Mouse (Mus musculus): ENCODE measurements around the gene Kcnd3.
A peak's percentile ranks its signal among the peaks of the same experiment; 100 is the strongest.

Gene Kcnd3

DNA sequence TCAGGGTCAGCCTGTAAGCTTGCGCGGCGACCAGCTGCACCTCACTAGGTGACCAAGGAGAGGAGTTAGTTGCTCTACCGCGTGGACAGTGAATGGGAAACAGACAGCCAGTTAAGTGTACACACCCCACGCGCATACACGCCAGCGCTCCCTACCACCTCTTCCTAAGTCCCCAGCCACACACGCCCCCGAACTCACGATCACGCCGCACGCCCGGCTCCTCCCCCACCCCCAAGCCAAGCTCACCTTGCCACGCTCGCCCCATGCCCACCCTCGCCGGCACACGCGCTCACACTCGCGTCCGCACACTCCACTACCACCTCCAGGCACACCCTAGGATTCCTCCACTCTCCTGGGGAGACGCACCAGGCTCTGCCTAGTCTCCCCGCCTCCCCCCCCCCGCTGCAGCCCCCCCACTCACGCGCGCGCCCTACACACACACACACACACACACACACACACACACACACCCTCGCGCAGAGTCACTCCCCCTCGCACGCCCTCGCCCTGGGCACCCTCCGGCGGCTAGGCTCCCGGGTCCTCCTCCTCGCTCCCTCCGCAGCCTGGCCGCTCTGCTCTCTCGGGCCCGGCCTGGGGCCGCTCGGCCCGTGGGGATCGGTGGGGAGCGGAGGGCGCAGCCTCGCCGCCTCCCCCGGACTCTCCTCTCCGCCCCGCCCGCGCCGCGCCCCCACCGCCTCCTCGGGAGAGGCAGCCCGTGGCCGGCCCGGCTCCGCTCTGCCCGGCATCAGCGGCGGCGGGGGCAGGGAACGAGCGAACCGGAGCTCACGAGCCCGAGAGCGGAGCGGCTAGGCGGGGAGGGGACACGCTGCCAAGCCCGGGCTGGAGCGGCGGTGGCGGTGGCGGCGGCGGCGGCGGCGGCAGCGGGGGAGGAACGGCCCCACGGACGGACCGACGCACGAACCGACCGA lies at the start of gene Kcnd3:
Gene Kcnd3, plus strand, starts transcription at position 704 of the 929 bp plus-strand sequence.
- DNase-seq (ENCODE audit: low read depth, low spot score) = no peak

DNA sequence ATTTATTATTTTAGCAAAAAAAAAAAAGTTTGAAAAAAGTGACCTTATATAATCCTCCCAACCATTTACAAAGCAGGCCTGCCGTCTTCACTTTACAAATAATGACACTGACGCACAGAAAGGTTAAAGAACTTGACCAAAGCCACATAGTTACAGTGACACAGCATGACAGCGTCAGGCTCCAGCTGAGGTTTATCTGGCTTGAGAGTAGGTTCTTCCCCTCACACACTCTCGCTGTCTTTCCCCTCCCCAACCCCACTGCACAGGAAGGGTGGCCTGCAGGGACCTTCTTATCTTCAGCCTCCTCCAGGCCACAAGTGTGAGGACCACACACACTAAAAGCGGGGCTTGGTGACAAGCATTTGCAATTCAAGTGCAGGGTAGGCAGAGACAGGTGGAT lies 49.5 kb upstream of the Kcnd3 start:
- DNase-seq (ENCODE audit: low read depth, low spot score) = no peak

DNA sequence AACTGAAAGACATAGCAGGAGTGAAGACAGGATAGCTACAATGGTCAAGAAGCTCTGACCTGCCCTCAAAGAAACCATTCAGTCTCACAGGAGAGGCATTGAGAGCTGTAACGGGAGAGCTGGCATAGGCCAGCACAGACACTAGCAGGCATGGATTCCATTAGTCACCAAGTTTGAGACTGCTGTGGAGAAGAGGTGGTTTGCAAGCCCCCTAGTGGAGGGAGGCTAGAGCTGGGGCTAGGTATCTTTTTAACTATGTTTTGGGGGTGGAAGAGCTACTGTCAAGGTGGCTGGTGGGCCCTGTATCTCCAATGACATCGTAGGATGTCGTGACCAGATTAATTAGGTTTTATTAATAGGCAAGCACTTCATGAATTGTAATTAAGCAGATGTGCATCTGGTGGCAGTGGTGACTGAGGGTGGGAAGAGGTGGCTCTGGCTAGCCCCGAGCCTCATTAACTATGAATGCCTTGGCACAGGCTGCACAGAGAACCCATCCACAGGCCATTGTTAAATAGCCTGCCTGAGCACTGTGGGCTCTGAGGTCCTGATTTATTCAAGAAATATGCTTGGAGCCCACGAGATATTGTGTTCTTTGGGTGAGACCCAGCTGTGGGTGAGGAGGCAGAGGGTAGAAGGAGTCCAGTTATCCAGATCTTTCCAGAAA lies 48.6 kb upstream of the Kcnd3 start:
- no peak for DNase-seq (ENCODE audit: low read depth, low spot score)

DNA sequence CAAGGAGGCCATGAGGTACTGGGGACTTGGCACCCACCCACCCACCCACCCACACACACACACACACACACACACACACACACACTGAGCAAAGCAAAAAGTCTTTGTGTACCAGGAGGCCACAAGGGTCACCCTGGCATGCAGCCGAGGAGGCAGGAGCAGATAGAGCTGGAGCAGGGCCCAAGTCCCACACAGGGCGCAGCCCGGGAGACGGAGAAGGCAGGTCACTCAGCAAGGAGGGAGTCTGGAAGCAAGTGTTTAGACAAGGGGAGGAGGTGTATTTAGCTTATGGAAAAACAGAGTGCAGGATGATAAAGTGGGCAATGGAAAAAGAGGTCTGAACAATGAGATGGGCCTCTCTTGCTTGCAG lies 48.1 kb upstream of the Kcnd3 start:
- DNase-seq (ENCODE audit: low read depth, low spot score) = no peak

DNA sequence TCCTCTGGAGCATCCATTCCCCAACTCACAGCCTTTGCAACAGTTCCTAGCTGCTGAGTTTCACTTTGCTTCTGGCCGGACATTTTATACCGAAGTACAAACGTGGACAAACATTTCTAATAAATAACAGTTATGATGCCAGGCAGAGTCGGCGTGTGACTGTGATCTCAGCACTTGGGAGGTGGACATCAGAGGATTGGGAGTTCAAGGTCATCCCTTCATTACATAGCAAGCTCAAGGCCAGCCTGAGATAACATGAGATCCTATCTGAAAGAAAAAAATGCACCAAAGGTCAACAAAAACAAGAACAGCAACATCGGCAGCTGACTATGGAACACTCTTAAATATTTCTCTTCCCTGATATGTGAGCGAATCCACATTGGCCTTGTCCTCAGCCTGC lies 46.6 kb upstream of the Kcnd3 start:
- DNase-seq (ENCODE audit: low read depth, low spot score) = no peak

DNA sequence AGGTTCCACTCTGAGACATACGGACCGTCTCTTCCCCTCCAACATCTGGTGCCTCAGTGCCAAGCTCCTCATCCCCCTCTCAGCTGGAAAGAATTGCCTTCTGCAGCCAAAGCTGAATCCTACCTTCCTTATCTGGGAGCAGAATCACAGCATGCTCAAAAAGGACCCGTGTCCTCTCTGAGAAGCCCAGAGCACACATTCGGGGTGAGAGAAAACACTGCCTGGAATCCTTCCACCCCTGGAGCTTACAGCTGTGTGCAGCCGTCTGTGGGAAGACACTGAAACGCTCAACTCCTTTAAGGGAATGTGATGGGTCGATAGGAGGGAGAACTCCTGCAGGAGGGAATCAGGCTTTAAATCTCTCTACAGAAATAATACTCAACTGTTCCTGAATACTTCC lies 46.1 kb upstream of the Kcnd3 start:
- DNase-seq (ENCODE audit: low read depth, low spot score) = no peak

DNA sequence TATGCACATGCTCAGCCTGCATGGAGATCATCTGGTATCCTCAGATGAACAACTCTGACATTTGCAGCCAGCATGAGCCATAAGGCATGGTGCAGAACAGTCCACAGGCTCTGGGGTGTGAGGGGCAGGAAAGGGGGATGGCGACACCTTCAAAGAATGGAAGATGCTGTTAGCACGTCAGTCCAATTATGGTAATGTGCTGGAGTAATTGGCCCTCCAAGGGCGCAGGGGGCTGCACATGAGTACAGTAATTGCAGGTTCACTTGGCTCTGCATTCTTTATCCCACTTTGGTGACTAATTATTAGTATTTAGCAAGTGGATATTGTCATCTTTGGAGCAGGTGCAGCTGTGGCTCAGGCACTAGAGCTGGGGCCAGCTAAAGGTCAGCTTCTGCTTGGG lies 43.9 kb upstream of the Kcnd3 start:
- DNase-seq (ENCODE audit: low read depth, low spot score) = no peak

DNA sequence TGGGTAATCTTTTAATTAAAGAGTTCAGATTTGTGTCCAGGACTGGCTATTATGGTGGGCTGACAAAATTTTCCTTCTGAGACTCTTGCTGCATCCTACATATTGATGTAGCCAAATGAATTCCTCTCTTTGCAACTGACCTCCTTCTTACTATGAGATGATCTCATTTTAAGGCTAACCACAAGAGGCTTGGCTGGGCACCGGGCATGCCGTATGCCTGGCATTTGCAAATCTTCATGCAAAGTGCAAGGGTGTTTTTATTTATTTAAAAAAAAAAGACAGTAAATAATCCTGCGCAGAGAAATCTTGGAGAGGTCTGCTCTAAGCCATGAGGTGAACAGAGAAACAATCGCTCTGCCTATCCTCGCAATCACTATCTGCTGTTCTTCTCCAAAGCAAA lies 41.3 kb upstream of the Kcnd3 start:
- no peak for DNase-seq (ENCODE audit: low read depth, low spot score)

DNA sequence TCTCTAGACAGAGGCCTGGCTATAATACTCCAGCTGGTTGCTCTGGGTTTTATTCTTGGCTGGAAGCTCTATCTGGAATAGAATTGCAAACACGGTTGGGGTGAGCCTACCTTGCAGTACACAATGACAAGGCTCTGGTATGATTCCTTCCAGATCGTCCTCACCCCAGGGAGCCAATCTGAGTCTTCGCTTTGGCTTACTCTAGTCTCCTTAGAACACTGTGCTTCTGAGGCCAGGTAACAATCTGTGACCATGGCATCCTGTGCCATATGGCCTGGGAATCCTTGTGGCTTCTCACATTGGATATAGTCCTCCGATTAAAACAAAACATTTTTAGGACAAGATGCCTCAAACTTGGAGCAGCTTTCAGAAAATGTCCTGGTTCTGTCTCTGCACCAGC lies 40.4 kb upstream of the Kcnd3 start:
- DNase-seq (ENCODE audit: low read depth, low spot score) = no peak

DNA sequence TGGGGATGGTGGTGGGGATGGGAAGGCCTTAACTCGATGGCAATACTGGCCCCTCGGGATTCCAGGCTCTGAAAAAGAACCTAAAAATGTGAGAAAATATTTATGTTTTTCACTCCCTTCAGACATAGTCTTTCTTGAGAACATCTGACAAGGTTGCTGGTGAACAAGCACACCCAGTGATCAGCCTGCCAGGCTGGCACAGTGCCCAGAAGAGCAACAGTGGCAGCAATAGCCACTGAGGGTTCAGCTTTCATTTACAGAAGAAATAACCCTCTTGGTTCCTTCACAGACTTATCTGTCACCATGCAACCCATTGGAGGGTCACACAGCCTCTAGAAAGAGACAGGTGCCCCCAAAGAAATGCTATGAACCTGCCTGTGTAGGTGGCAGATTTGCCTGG lies 39.9 kb upstream of the Kcnd3 start:
- DNase-seq (ENCODE audit: low read depth, low spot score) = no peak

DNA sequence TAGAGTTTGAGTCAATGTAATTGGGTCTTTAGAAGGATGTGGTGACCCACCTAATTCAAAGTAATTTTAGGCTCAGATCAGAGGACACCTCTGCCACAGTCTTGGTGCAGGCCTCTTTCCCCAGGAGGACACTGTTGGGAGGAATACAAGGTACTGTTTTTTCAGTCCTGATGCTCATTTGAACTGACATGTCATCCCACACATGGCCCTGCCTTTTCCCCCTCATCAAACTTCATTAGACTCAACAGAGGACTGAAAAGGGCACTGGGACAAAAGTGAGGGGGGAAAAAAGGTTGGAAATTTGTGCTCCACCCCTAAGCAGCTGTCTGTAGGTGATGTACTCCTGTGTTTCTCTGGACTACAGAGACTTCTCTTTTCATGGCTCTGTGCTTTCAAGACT lies 39.4 kb upstream of the Kcnd3 start:
- peak; percentile 20 for DNase-seq (ENCODE audit: low read depth, low spot score)

DNA sequence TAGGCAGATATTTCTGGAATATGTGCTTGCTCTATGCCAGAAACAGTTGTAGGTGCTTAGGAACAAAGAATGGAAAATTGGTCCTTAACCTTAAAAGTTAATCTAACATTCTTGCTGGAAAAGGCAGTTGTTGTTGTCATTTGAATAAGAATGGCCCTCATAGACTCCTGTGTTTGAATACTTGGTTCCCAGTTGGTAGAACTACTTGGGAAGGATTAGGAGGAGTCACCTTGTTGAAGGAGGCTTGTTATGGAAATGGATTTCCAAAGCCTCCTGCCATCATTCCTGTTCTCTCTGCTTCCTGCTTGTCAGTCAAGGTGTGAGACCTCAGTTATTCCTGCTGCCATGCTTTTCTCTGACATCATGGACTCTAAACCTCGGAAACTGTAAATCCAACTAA lies 33.7 kb upstream of the Kcnd3 start:
- DNase-seq (ENCODE audit: low read depth, low spot score) = no peak

DNA sequence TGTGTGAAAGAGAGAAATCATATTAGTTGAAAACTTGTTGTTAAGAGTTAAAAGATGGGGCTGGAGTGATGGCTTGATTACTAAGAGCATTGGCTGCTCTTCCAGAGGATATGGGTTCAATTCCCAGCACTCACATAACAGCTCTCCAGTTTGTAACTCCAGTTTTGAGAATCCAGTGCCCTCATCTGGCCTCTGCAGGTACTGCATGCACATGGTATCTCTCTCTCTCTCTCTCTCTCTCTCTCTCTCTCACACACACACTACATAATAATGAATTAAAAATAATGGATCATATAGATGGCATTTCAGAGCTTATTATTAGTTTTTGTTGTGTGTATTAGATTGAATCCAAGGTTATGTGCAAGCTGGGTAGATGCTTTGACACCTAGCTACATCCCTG lies 29.7 kb upstream of the Kcnd3 start:
- DNase-seq (ENCODE audit: low read depth, low spot score) = no peak

DNA sequence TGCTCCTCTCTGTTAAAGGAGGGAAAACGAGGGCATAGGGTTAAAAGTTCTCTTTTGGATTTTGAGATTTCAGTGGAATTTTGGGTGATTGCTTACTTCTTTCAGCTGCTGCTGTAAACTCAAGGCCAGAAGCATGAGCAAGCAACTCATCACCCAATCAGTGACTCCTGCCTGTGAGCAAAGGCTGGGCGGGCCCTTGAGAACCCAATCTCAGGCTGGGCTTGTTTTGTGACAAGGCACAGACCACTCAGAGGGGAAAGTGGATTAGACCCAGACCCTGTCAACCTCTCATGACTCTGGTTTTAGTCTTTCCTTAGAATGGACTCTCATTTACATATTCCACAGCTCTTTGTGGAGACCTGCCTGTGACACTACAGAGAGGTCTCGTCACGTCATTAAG lies 28.7 kb upstream of the Kcnd3 start:
- DNase-seq (ENCODE audit: low read depth, low spot score) = no peak

DNA sequence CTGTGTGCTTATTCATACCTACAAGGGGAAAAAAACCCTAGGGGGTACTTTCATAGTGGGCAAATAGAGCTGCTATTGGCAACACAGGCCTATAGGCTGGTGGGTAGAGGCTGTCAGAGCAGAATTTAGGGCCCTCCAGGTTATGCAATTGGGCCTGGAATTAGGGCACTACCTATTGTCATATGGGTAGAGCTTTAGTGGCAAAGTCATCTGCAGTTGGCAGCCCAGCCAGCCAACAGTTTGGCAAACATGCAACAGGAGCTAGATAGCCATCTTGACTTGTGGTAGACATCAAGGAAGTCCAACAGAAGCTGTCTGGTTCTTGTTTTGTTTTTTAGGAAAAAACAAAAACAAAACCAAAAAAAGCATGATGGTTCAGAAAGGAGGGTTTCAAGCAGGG lies 23.5 kb upstream of the Kcnd3 start:
- DNase-seq (ENCODE audit: low read depth, low spot score) = no peak

DNA sequence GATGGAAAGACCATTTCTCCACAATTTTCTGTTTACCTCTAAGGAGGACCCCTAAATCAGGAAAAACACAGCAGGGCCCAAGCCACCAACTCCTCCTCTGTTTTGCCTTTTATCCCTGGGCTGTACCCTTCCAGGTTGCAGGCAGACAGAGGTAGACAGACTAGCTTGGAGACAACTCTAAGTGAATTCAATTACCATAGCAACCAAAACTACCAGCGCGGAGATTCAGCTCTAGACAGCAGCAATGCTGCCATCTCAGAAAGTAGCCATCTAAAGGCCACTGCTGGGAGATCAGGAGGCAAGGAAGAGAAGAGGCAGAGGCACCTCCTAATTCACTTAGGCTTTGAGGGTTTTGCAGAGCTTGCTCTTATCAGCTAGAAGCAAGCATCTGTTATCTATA lies 15.7 kb upstream of the Kcnd3 start:
- no peak for DNase-seq (ENCODE audit: low read depth, low spot score)

DNA sequence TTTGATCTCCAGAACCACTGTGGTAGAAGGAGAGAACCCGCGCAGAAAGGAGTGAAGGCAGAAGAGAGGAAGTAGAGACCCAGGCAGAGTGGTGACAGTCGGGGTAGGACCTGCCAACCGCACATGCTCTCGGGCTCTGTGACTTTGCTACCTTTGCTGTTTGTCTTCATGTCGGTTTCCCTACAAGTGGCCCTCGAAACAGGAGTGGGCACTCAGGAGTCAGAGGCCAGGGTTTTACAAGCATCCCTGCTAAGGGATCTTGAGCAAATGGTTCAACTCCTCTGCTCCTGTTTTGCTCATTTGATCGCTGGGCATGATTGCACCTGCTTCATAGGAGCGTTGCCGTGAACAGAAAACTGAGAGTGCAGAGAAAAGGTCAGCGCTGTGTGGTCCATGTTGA lies 15.2 kb upstream of the Kcnd3 start:
- DNase-seq (ENCODE audit: low read depth, low spot score) = no peak

DNA sequence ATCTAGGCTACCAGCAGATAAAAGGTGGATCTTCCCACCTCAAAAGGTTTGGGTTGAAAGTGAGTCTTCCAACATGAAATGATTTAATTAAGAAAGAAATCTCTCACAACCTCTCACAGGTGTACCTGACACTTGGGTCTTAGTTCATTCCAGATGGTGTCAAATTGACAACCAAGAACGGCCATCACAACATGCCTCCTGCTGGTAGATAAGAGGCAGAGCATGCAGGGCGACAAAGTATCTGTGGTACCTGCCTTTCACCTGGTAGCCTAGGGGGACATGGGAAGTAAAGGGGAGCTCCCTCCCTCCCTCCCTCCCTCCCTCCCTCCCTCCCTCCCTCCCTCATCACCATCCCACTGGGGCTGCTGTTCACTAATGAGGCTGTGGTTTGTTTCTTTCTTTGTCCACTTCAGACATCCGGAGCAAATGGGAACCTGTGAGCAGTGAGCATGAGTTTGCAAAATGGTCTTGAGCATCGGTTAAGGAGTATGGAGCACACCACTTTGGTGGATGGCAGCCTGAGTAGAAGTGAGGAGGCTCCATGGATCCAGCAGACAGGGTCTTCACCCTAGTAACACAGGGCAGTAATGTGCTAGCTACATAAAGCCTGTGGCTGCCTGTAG lies 11.1 kb upstream of the Kcnd3 start:
- DNase-seq (ENCODE audit: low read depth, low spot score) = no peak

DNA sequence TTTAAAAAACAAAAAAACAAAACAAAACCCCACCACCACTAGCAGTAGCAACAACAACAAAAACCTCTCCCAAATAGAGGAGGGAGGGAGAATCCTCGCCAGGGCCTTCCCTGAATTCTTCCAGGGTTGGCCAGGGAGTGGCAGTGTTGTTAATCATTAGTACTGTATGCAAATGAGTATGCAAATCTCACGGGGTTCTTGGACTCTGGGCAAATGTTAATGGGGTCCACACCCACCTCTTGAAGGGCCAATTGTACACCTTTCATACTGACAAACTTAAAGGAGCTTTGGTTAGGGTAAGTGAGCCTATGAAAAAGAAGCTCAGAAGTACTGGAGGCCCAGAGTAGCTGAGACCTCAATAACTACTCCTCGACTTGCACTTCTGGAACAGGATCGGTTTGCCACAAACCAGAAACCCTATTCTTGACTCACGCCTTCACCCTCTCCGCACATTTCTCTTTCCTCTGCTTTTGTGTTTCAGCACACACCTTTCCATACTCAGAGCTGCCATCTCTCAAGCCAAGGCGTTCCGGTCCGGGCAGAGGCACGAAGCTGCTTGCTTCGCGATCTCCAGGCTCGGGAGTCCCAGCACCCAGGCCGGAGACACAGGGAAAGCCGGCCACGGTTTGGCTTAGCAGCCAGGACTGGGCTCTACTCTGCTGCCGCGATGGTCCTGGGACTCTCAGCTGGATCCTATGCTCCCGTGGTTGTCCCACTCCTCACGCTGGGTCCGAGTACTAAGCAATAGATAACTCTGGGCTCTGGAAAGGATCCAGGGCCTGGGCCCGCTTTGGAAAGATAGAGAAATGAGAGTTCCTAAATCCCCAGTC lies 1.3 kb upstream of the Kcnd3 start:
- no peak for DNase-seq (ENCODE audit: low read depth, low spot score)

DNA sequence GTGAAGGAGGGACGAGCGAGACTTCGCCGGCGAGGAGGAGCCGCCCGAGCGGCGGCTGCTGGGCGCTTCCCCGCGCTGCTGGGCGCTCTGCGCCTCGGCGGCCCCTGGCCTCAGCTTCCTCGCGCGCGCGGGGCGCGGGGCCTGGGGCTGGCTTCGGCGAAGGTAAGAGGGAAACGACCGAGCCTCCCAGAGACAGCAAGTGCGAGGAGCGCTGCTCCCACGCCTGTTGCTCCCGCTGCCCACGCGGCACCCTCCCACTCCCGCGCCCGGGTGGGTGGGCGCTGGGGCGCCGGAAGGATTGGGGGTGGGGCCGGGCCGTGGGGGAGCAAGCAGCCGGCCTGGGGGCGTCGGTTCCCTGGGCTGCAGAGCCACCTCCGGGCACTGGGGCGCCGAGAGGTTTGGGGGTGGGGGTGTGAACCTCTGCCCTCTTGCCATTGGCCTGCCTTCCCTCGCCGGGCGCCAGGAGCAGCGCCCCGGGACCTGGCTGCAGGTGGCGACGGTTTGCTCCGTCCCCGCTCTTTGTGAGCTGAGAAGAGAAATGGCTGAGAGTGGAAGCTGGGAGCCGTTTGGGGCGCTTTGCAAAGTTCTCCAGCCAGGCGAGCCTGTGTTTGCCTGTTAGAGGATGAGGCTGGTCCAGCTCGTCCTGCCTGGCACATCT lies 555 bp downstream of the Kcnd3 start:
- no peak for DNase-seq (ENCODE audit: low read depth, low spot score)

DNA sequence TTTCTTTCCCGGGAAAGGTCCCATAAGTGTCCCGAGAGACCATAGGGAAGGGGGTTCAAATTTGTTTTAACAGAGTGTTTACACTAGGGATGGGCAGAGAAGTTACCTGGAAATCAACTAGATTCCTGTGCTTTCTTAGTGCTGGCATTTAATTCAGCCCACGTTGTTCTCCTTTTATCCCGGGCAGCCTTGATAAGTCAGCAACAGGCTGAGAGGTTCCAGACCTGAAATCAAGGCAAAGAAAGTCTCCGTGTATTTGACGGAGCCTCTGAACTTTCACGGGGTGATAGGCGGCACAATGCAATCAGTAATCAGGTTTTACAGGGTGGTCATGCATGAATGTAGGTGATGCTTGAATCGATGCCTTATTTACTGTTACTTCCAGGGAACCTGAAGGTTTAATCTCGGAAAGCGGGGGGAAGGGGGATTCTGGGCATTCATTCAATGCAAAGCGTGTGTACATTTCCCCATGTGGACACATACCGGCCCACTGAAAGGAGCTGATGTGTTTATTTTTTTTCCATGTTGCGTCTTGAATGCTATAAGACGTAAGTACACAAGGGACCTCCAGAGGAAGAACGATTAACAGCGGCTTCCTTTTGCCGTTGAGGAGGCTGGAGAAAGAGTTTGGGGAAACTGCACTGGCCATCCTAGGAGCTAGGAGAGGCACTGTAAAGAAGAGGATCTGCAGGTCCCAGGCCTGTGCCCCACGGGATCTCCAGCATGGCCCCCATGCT lies 1.3 kb downstream of the Kcnd3 start:
- no peak for DNase-seq (ENCODE audit: low read depth, low spot score)

All from retina, adult 2 months (tissue).